Mouse (Mus musculus) spleen, adult 12 weeks (tissue): ENCODE data around the gene Dnhd1.
"Not testable (repeated sequence)": the region's sequence is repeated elsewhere in the genome, so short reads cannot be mapped to it uniquely, and the experiment has no call there.

Source experiments
- DNase-seq: peaks from one replicate; pipeline ENCODE4 v3.0.0; 2022; ENCODE audit warnings: low spot score

The Dnhd1 gene

GRCm38 (mm10) chr7:105740089-105740795 is 89.6 kb downstream of the Dnhd1 start:
- DNase-seq: no peak

GRCm38 (mm10) chr7:105740851-105741250 is 90.2 kb downstream of the Dnhd1 start:
- DNase-seq: no peak

- DNase-seq: no peak
Measured at GRCm38 (mm10) chr7:105741978-105742377, 91.4 kb downstream of the Dnhd1 start.

GRCm38 (mm10) chr7:105742539-105743215 is 92.0 kb downstream of the Dnhd1 start:
- not testable (repeated sequence) for DNase-seq

- DNase-seq: not testable (repeated sequence)
Measured at GRCm38 (mm10) chr7:105743246-105743925, 92.8 kb downstream of the Dnhd1 start.

GRCm38 (mm10) chr7:105743926-105744590 is 93.4 kb downstream of the Dnhd1 start, which contains the start of gene Taf10:
TSS of gene Taf10 (minus strand) at chr7:105744361.
- DNase-seq: peak; percentile 82

GRCm38 (mm10) chr7:105747776-105748175 is 97.1 kb downstream of the Dnhd1 start:
- no peak for DNase-seq

- peak; percentile 83 for DNase-seq
Measured at GRCm38 (mm10) chr7:105751491-105752433, 101.1 kb downstream of the Dnhd1 start, which contains the start of gene Tpp1. TSS of gene Tpp1 (minus strand) at chr7:105752235.

GRCm38 (mm10) chr7:105752716-105753115 is 102.1 kb downstream of the Dnhd1 start:
- DNase-seq: no peak

- no peak for DNase-seq
Measured at GRCm38 (mm10) chr7:105753281-105753680, 102.7 kb downstream of the Dnhd1 start.

GRCm38 (mm10) chr7:105761813-105762484 is 111.3 kb downstream of the Dnhd1 start:
- no peak for DNase-seq

- DNase-seq: no peak
Measured at GRCm38 (mm10) chr7:105762517-105763270, 112.1 kb downstream of the Dnhd1 start.

GRCm38 (mm10) chr7:105764331-105764730 is 113.7 kb downstream of the Dnhd1 start:
- no peak for DNase-seq

GRCm38 (mm10) chr7:105767729-105768165 is 117.1 kb downstream of the Dnhd1 start:
- no peak for DNase-seq

- DNase-seq: no peak
Measured at GRCm38 (mm10) chr7:105769959-105770358, 119.3 kb downstream of the Dnhd1 start.
